Mouse (Mus musculus) heart, postnatal 4 days (tissue): Measurements from ENCODE around the gene Pitpnm2. TPM values are rescaled to one million over a fixed set of nuclear protein-coding genes. Genes with fewer than 3 reads are reported as not detected.

Source experiments
- DNase-seq: peaks from one replicate; pipeline ENCODE4 v3.0.0; 2021
- total RNA-seq, 2 experiments: library from RNA; stranded (reverse); gene quantifications; 2 replicates each; pipeline ENCODE4 v1.2.3; 2021

Pitpnm2 gene
- total RNA-seq, 2 experiments from 2014 or later, result 45.9 to 52.2 TPM

DNA sequence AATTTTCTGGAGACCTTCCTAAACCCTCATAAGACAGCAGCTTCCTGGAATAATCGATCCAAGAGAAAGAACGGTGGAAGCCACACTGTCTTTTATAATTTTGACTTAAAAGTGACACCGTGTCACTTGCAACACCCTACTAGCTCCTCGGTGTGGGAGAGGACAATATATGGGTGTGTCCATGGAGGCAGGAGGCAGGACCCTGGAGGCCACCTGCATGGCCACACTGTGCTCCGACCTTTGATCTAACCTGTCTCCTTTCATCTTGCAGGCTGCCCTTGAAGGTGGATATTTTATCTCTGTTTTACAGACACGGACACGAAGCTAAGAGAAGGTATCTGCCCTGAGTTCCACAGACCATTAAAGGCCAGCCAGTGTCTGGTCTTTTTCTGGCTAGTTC lies 51.1 kb downstream of the Pitpnm2 start:
- no peak for DNase-seq

- DNase-seq, result peak; percentile 7
Measured at GRCm38 (mm10) chr5:124196082-124196481, 53.5 kb downstream of the Pitpnm2 start.

GRCm38 (mm10) chr5:124194386-124195084 lies 55.0 kb downstream of the Pitpnm2 start:
- DNase-seq, result peak; percentile 30

- DNase-seq, result no peak
Measured at GRCm38 (mm10) chr5:124193286-124194112, 56.1 kb downstream of the Pitpnm2 start.

DNA sequence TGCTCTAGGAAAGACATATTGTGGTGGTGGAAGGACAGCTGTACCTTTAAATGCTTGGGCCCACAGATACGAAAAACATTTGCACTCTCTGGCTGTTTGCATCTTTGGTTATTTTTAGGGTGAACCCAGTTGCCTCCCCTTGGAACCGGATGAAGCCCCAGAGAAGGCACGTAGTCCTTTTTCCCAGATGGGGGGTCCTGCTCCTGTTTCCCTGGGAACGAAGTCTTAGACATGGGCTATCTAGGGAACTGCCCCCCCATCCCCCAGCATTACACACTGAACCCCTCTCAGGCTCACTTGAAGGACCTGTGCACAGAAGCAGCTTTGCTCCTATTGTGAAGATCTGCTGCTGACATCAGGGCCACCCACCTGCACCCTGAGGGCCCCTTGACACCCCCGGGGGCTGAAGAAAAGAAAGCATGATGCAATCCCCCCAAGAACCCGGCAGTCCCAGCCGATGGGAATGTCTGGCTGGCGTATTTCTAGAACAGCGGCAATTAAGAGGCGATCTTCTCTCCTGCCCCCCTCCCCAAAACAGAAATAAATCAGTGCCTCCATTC lies 56.8 kb downstream of the Pitpnm2 start:
- no peak for DNase-seq

GRCm38 (mm10) chr5:124192251-124192710 lies 57.3 kb downstream of the Pitpnm2 start:
- DNase-seq, result no peak

DNA sequence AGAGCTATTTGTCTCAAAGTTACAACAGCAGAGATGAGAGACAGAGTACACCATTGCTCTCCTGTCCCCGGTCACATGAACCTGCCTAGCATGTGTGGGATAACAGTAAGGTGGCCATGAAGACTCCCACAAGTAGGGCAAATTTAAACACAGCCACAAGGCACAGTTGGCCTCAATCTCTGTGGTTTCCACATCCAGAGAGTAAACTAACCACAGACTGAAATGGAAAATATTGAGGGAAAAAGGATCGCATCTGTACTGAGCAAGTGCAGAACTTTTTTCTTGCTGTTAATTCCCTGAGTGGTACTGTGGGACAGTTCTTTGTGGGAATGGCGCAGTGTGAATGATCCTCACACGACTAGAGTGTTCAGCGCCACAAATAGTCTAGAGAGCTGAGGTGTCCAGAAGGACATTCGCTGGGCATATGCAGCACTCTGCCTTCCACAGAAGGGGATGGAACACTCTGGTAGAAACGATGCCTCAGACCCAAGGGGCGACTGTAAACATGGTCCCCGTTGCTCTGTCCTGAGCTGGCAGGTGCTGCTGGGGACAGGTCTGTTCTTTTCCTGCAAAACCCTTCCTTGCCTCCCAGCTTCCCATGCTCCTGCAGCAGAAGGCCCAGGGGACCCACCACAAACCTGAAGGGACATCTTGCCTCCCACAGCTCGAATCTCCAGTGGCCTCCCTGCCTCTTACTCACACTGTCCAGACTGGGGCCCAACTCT lies 59.3 kb downstream of the Pitpnm2 start:
- no peak for DNase-seq

DNA sequence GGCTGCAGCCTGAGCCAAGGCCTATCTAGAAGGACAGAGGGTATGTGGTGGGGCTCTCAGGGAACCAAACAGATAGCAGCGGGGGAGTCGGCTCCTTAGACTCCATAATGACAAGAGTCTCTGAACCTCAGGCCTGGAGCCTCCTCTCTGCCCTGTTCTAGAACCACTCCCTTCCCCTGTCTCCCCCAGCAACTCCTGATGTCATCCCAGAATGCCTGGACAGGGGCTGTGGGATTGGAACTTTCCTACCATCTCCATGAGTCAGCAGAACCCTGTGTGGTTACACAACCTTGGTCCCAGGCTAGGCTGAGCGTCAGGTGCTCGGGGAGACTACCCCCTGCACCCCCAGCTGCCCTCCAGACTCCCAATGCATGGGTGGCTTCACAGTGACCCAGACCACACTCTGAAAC lies 60.0 kb downstream of the Pitpnm2 start:
- no peak for DNase-seq

GRCm38 (mm10) chr5:124187508-124188311 lies 61.9 kb downstream of the Pitpnm2 start:
- DNase-seq, result no peak

GRCm38 (mm10) chr5:124186981-124187507 lies 62.5 kb downstream of the Pitpnm2 start:
- DNase-seq, result peak; percentile 19

GRCm38 (mm10) chr5:124186465-124186854 lies 63.1 kb downstream of the Pitpnm2 start:
- DNase-seq, result no peak

DNA sequence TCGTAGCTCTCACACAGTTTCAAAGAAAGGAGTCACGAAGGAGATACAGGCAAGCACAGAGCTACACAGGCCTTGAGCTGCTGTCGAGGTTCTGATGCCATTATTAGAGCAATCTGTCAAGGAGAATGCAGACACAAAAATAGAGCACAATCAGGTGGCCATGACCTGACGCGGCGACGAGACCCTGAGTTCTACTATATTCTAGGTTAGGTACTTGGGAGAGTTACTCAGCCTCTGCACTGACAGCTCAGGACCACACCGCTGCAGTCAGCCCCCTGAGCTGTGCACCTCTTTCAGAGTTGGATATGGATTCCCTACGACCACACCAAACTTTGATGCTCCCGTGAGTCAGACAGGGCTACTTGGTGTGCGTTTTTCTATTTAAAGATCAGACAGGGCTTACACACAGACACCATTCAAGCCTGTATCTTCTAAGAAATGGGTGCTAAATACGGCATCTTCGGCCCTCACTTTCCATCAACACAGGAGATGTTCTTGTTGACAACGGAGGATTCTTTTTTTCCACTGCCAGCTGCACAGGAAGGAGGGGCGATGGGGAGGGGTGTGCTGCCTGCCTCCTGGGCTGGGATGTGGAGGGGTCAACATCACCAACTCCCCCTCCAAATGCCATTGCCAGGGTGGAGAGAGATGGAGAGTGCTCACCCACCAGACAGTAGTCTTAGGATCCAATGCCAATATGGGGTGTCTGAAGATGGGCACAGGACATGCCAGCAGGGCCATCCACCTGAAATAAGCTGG lies 63.7 kb downstream of the Pitpnm2 start:
- DNase-seq, result peak; percentile 7

- no peak for DNase-seq
Measured at GRCm38 (mm10) chr5:124184898-124185701, 64.5 kb downstream of the Pitpnm2 start.

- DNase-seq, result no peak
Measured at GRCm38 (mm10) chr5:124184191-124184590, 65.4 kb downstream of the Pitpnm2 start.

DNA sequence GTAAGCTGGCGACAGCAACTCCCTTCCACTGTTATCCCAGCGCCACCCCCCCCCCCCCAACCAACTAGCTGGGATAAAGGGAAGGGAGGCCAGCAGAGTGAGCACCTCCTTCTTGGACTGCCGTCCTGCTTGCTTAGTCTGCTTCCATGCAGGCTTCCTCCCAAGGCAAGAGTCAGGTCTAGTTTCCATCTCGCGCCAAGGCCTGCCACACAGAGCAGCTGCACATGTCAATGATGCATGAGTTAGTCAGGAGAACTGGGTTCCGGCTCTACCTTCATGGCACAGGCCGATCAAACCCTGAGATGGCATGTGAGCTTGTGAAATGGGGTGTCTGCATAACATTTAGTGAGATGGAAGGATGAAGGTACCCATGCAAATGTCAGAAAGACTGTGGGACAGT lies 66.9 kb downstream of the Pitpnm2 start:
- no peak for DNase-seq

- DNase-seq, result no peak
Measured at GRCm38 (mm10) chr5:124182097-124182496, 67.5 kb downstream of the Pitpnm2 start.

- no peak for DNase-seq
Measured at GRCm38 (mm10) chr5:124180500-124181167, 68.9 kb downstream of the Pitpnm2 start.

GRCm38 (mm10) chr5:124179411-124179810 lies 70.1 kb downstream of the Pitpnm2 start:
- no peak for DNase-seq

DNA sequence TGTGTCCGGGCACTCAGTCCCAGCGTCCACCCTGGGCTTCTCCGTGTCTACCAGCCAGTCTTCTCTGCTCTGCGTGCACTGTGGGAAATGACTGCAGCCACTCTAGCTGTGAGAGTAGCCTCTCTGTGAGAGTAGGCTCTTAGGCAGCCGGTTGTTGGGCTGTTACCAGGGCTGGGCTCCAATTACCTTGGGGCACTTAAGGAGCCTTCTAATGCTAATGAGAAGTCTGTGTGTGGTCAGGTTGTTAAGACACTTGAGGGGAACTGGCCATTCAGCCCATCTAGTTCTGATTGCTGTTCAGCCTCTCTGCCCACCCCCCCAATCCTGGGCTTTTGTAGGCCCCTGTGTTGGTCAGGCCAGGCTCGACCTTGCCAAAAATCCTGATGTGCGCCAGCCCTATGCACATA lies 72.8 kb downstream of the Pitpnm2 start:
- no peak for DNase-seq
